Mouse (Mus musculus) layer of hippocampus, postnatal 36 days (tissue): ENCODE results near the gene Sele. TPM values are rescaled to one million over a fixed set of nuclear protein-coding genes. Genes with fewer than 3 reads are reported as not detected.

ENCODE experiments used
- DNase-seq, 2 experiments: peaks; one replicate each; pipeline ENCODE4 v3.0.0; 2022
- total RNA-seq, 2 experiments: library from RNA; stranded (reverse); gene quantifications; 2 replicates each; pipeline ENCODE4 v1.2.3; 2021

Gene Sele
- total RNA-seq, 2 experiments from 2014 or later, result not detected

DNA sequence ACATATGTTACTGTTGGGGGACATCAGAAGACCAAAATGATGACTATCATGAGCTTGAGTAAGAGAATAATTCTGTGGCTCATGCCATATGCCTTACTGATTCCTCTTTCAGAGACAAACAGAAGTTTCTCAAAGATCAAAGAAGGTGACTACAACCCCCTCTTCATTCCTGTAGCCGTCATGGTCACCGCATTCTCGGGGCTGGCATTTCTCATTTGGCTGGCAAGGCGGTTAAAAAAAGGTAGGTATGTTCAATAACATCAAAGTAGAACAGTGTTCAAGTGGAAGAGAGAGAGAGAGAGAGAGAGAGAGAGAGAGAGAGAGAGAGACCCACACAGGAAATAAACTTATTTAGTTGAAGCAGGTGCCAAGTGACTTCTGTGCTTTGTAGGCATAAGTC, 24.0 kb downstream of the Sele start:
- DNase-seq, result no peak

GRCm38 (mm10) chr1:164073091-164073490, 25.1 kb downstream of the Sele start:
- no peak for DNase-seq

DNA sequence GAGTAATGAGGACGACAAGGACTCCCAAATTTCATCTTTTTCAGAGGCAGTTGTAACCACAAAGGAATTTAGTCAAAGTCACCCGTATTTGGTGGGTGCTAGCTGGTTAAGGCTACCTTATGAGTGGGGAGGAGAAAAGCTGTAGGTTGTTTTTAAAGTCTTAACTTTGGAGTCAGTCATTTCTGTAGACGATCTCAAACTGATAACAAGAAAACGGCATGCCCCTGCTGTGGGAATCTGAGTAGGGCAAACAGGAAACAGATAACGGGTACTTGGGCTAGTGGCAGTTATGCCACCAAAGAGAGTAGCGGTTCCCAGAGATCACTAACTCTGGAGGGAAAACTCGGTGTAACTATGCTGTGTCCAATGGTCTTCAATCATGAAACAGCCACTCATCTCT, 25.8 kb downstream of the Sele start:
- no peak for DNase-seq

- DNase-seq, result no peak
Observed at GRCm38 (mm10) chr1:164074606-164075140, 26.6 kb downstream of the Sele start.

DNA sequence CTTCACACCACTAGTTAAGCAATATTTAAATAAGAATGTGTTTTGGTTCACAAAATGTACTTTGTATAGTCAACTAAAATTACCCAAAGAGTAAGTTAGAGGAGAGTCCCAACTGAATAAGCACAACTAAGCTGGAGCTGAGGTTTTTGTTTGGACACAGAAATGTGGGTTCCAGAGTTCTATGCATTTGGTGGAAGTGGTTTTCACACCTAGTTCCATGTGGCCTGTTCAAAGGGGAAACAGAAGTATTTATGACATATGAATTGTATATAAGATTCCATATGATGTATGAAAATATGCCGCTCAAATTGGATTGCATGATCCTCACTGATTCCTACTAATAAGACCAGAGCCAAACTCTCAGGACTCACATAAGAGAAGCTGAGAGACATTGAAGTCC, 27.4 kb downstream of the Sele start:
- DNase-seq, result no peak

GRCm38 (mm10) chr1:164076441-164076840, 28.4 kb downstream of the Sele start:
- DNase-seq, result no peak

GRCm38 (mm10) chr1:164077031-164077430, 29.0 kb downstream of the Sele start:
- DNase-seq, result no peak

DNA sequence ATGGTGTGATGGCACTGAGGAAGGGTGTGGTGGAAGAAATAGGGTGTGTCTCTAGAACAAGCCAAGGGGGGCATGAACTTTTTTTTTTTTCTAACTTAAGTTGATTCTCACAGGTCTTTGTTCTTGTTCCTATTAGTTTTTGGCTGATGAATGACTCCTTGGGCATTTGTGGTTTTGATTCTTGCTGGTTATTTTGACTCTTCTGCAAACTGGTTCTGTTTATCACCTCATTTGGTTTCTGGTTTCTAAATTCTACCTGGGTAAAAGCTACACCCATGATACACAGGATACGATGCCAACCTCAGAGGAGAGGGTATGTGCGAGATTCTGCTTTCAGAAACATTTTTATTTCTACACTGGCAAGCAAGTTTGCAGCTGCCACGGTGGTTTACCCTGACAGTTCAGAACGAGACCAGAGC, 30.3 kb downstream of the Sele start:
- DNase-seq, result no peak

DNA sequence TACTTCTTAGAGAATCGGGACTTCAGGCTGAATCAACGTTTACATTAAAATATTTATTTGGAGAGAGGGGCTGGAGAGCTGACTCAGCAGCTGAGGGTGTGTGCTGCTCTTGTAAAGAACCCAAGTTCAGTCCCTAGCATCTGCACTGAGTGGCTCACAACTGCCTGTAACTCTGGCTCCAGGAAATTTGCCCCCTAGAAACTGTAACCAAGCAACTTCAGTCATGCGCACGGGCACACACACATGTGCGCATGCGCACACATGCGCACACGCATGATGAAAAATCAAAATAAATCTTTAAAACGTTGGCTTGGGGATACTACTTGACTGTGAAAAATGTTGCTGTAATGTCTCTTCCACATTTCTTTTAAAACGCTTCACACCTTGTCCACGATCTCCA, 31.1 kb downstream of the Sele start:
- DNase-seq, result no peak

DNA sequence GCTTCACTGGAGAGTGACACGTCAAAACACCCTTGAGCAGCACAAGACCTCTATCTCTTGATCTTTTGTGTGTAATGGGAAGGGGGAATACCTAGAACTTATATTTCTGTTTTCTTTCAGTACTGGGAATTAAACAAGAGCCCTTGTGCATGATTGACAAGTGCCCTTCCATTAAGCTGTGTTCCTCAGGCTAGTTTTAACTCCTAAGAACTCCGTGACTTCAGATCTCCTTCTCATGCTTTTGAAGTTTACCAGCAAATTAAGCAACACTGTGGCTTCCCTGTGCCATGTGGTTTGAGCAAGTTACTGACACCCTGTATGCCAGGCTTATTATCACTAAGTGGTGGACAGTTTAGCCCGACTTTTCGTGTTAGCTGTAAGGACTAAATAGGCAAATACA, 35.0 kb downstream of the Sele start:
- DNase-seq, result no peak

GRCm38 (mm10) chr1:164086797-164087196, 38.8 kb downstream of the Sele start:
- no peak for DNase-seq

DNA sequence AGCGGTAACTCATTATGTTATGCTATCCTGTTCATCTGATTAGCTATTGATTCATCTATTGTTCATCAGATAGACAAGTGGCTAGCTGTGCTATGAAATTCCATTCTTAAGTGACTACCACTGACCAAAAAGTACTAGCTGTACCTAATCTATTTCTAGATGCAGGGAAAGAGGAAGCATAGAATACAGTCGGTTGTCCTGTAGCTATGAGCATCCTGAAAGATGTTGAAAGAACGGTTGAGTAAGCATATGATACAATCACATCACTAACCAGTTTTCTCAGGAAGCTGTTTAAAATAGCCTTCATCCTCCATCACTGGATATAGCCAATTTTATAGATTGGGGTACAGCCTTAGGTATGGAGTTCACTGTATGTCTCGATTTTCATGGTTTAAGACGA, 39.8 kb downstream of the Sele start:
- DNase-seq, result no peak

DNA sequence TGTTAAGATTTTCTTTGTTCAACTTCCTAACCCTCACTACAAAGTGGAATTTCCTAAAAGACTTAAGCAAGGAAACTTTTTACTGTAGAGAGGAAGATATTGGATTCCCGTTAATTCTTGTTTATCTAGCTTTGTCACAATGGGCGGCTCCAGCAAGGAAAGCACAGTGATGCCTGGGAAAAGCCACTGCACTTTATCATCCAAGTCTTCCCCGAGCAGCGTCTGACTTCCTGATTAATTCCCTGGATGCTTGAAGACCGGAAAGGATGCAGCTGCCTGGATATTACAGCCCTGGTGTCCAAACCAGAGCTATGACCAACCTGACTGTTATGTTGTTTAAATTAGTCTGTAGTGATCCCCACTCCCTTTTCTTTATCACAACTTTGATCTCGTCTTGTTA, 48.7 kb downstream of the Sele start:
- DNase-seq, result no peak

GRCm38 (mm10) chr1:164097911-164098310, 49.9 kb downstream of the Sele start:
- DNase-seq, result no peak

DNA sequence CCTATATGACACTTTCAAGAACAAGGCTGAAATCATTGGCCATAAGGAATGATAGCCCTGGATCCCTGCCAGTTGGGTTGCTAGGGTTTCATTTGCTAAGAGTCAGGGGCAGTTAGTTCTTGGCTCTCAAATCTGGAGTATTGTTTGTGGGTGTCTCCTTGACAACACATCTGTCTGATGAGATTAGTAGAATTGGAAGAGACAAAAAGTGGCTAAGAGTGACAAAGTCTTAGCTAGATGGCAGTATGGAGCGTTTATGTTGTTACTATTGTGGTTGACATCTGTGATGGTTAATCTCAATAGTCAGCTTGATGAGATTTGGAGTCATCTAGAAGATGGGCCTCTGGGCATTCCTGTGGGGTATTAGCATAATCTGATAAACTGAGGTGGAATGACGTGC, 50.3 kb downstream of the Sele start:
- DNase-seq, result peak in 1 of 2 experiments; percentile 2

Other genes starting within 250 kb of the Sele start
- gene Scyl3, start 119.1 kb upstream of the Sele start, total RNA-seq, result 10 to 100 TPM; 18.6 to 22.6 TPM
- gene BC055324, start 53.4 kb upstream of the Sele start, total RNA-seq, result 1 to 10 TPM in 1 of 2 experiments, under 1 TPM in 1; 0.91 to 1.8 TPM
- gene Mettl18, start 53.3 kb upstream of the Sele start, total RNA-seq, result 1 to 10 TPM; 6.9 to 7.2 TPM
- gene Sell, start 13.7 kb downstream of the Sele start, total RNA-seq, result not detected
- gene Selp, start 67.0 kb downstream of the Sele start, total RNA-seq, result under 1 TPM in 1 of 2 experiments, not detected in 1; 0.38 TPM
- 1 to 10 TPM in 1 of 2 experiments, under 1 TPM in 1; 0.57 to 1.5 TPM for gene F5, start 103.6 kb downstream of the Sele start, total RNA-seq
- gene Slc19a2, start 200.8 kb downstream of the Sele start, total RNA-seq, result 10 to 100 TPM; 12.8 to 15.6 TPM
- gene Ccdc181, start 227.4 kb downstream of the Sele start, total RNA-seq, result 10 to 100 TPM; 21.1 to 21.8 TPM